ENCODE assay signal across 8 mouse cellular contexts in genomic region chr11:93099431-93100370, GRCm38 (mm10). TPM values are rescaled to one million over a fixed set of nuclear protein-coding genes. Genes with fewer than 3 reads are reported as not detected.
DNase-seq lines count a peak whose midpoint lies in the region; ATAC-seq lines count a peak whose summit lies in the region.

No protein-coding gene starts in this region.

- H3K4me1 ChIP-seq in forebrain, embryonic 16.5 days (replicated peaks; ENCODE audit: control insufficient read depth, insufficient read depth, low read length), result peaks cover 28% of the 10 kb centered on the region
- H3K4me1 ChIP-seq in midbrain, embryonic 12.5 days, result peaks cover 20% of the 10 kb centered on the region

- DNase-seq in layer of hippocampus, postnatal 25 days (ENCODE audit: extremely low spot score in 1 of 2, low spot score in 1 of 2), result peak; percentile 7 to 15
- no peak for DNase-seq in layer of hippocampus, adult 11-12 months (ENCODE audit: low spot score)
- peak; percentile 82 for DNase-seq in cerebellum, adult 9-11 months
- DNase-seq in natural killer cell, adult 2 months (ENCODE audit: low spot score in 2 of 2), result no peak
- DNase-seq in kidney, adult 9 months, result no peak
- no peak for DNase-seq in urinary bladder, postnatal 14 days (ENCODE audit: low spot score)

- peak overlapping the region; percentile 80 for H3K4me2 ChIP-seq in forebrain, embryonic 16.5 days (ENCODE audit: low read length)
- H3K4me2 ChIP-seq in midbrain, embryonic 12.5 days (replicated peaks), result peak overlapping the region; percentile 98

- H3K9me3 ChIP-seq in forebrain, embryonic 16.5 days (ENCODE audit: control insufficient read depth, low read length), result no peaks in the 10 kb centered on the region
- no peaks in the 10 kb centered on the region for H3K9me3 ChIP-seq in midbrain, embryonic 12.5 days

- H3K36me3 ChIP-seq in forebrain, embryonic 16.5 days (ENCODE audit: control insufficient read depth, insufficient read depth), result no peaks in the 10 kb centered on the region
- no peaks in the 10 kb centered on the region for H3K36me3 ChIP-seq in midbrain, embryonic 12.5 days

- H3K9ac ChIP-seq in forebrain, embryonic 16.5 days (replicated peaks; ENCODE audit: low read depth, low read length), result peak overlapping the region; percentile 51
- H3K9ac ChIP-seq in midbrain, embryonic 12.5 days (replicated peaks), result peak overlapping the region; percentile 53

- 0 out of 2 replicates have a peak, but pooled peaks have one; percentile 18 for ATAC-seq in forebrain, embryonic 16.5 days
- peak; percentile 27; the same call in 1 of the 2 replicates for ATAC-seq in midbrain, embryonic 12.5 days (ENCODE audit: low FRiP score, low read depth)

- peaks cover 25% of the 10 kb centered on the region for H3K27me3 ChIP-seq in forebrain, embryonic 16.5 days (replicated peaks; ENCODE audit: control insufficient read depth, insufficient read depth, low read length)
- peaks cover 60% of the 10 kb centered on the region for H3K27me3 ChIP-seq in midbrain, embryonic 12.5 days

- peak overlapping the region; percentile 47 for H3K4me3 ChIP-seq in forebrain, embryonic 16.5 days (replicated peaks; ENCODE audit: low read length)
- H3K4me3 ChIP-seq in midbrain, embryonic 12.5 days, result peak overlapping the region; percentile 53

- under 1% methylated on average over 52 of the region's 53 CpGs for WGBS in forebrain, embryonic 16.5 days
- WGBS in midbrain, embryonic 12.5 days, result 1% methylated on average over 53 of the region's 53 CpGs

- no peak overlapping the region for H3K27ac ChIP-seq in forebrain, embryonic 16.5 days (ENCODE audit: low read length)
- no peak overlapping the region for H3K27ac ChIP-seq in midbrain, embryonic 12.5 days (replicated peaks)

RNA-seq across cellular contexts. Expression of gene Car10, which starts 1.9 kb away (rescaled TPM):
- total RNA-seq in layer of hippocampus, postnatal 25 days (2021), result 10 to 100 TPM; 28.7 to 32.3 TPM
- polyA plus RNA-seq in forebrain, embryonic 16.5 days (2015; fragmentation: Nextera tagmentation; extraction: Ambion mirVana), result 7.7 and 18.6 TPM in 2 replicates
- polyA plus RNA-seq in midbrain, embryonic 12.5 days (2016; fragmentation: Nextera tagmentation; extraction: Ambion mirVana), result 4.5 and 4.6 TPM in 2 replicates

Comparison
In these comparisons a context has a peak if more than half of its experiments do, and no peak if none do; other contexts are left out.
1. DNase-seq: peak in layer of hippocampus, postnatal 25 days (2 of 2) and cerebellum, adult 9-11 months (single experiment); none in layer of hippocampus, adult 11-12 months (single experiment), natural killer cell, adult 2 months (0 of 2), kidney, adult 9 months (single experiment) and urinary bladder, postnatal 14 days (single experiment).